Mouse (Mus musculus) urinary bladder, postnatal 25 days (tissue): ENCODE results near the gene Snx18.
A peak's percentile ranks its signal among the peaks of the same experiment; 100 is the strongest.

ENCODE experiments used
- DNase-seq: peaks from one replicate; pipeline ENCODE4 v3.0.0; 2022; ENCODE audit warnings: low spot score

The Snx18 gene

DNA sequence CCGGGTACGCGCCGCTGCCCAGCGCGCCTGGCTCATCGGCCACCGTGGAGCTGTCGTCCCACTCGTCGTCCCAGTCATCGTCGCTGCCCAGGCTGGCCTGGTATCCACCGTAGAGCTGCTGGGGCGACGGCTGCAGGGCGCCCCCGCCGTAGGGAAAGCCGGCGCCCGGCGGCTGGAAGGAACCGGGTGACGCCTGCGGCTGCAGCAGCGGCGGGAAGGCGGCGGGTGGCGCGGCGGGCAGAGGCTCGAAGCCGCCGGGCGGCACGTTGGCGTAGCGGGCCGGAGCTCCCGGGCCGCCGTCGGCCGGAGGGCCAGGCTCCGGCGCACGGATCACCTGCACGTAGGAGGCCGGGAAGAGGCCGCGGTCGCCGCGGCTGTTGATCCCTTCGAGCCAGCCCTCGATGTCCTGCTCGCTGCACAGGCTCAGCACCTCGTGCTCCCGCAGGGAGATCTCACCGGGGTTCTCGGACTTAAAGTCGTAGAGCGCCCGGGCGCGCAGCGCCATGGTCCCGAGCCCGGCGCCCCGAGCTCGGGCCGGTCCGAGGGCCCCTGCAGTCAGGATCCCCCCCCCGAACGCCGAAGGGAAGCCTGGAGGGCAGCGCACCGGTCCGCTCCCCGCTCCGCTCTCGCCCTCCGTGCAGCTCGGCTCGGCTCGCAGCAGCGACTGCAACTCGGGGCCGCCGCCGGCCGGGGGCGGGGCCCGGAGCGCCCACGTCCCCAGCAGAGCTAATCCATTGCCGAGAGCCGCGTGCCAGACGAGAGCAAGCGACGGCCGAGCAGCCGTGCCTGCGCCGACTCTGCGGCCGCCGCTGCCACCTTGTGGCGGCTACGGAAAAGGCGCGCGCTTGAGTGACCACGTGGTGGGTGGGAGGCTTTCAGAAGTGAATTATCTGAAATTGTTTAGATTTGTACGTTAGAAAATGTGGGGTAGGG is at the start of gene Snx18:
Gene Snx18, minus strand, starts transcription at position 674 of the 933 bp plus-strand sequence.
- DNase-seq = peak; percentile 89

GRCm38 (mm10) chr13:113663883-113664282 is 45.5 kb upstream of the Snx18 start:
- DNase-seq = no peak

- DNase-seq = no peak
Observed at GRCm38 (mm10) chr13:113663151-113663779, 44.9 kb upstream of the Snx18 start, which contains the start of gene Hspb3. Gene Hspb3, minus strand, starts transcription at chr13:113663676.

GRCm38 (mm10) chr13:113661826-113662271 is 43.5 kb upstream of the Snx18 start:
- DNase-seq = no peak

DNA sequence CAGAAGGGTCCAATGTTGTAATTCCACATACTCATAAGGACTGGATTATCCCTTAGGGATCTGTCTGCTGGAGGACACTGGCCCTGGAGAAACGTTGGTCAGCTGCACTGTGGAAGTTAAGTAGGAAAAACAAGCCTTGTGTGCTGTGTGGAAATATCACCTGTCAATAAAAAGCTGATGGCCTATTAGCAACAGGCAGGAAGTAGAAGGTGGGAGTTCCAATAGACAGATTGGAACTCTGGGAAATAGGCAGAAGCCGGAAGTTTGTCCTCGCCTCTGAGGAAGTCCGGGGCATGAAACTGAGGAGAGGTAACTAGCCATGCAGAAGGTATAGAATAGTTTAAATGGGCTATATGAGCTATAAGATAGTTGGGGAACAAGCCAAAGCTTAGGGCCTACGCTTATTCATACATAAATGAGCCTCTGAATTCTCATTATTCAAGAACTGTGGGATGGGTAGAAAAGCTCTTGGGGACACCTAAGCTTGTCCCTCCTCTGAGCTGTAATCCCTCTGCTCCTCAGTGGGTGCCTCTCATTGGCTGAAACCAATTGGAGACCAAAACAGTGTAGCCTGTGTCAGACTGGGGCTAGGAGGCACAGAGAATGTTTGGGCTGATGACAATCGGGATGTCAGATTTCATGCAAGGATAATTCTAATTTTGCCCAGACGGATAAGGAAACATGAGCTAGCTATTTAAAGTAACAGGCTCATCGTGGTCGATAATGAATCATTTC is 42.4 kb upstream of the Snx18 start:
- DNase-seq = no peak

GRCm38 (mm10) chr13:113657204-113657603 is 38.8 kb upstream of the Snx18 start:
- no peak for DNase-seq

DNA sequence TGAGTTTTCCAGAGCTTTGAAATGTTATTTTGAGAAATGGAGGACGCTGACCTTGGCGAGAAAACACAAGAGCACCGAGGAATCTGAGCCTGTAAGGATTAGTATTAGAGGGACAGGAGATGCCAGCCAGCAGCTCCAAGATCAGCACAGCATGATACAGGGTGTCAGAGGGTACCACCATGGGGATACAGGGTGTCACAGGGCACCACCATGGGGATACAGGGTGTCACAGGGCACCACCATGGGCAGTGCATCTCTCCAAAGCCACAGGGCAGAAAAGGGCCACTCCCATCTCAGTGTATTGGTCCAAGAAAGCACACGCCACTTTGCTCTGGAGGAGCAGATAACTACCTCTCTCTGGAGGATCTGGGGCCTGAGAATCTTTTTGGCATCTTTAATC is 38.3 kb upstream of the Snx18 start:
- no peak for DNase-seq

DNA sequence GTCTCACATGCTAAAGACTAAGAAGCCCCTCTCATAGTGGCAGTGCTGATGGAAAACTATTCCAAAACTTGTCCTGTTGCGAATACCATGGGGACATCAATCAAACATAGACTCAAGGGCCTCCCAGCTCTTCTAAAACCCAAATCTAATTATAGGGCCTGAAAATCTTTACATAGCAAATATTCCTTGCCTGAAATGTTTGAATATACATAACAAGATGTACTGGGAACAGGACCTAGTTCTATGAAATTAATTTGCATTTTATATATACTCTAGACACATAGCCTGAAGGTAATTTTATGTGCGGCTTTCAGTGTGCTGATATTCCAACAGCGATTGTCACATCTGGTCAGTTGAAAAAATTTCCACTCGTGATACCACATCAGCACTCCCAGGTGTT is 37.1 kb upstream of the Snx18 start:
- DNase-seq = no peak

- no peak for DNase-seq
Observed at GRCm38 (mm10) chr13:113640944-113641597, 22.7 kb upstream of the Snx18 start.

DNA sequence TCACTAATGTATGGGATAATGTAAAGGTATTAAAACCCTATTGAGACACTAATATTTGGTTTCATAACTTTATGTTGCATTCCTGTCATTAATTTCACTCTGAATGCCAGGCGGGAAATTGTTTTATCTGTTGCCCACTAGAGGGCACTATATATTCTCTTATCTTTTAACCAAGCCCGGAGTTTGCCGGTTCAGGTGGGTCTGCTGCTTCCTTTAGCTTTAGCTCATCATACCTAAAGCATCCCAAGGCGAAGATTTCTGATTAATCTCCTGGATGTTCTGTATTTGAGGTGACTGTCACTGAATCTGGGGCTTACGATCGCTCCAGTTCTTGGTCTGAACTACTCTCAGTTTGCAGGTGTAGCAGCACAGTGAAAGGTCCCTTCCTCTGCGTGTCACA is 20.6 kb upstream of the Snx18 start:
- no peak for DNase-seq

DNA sequence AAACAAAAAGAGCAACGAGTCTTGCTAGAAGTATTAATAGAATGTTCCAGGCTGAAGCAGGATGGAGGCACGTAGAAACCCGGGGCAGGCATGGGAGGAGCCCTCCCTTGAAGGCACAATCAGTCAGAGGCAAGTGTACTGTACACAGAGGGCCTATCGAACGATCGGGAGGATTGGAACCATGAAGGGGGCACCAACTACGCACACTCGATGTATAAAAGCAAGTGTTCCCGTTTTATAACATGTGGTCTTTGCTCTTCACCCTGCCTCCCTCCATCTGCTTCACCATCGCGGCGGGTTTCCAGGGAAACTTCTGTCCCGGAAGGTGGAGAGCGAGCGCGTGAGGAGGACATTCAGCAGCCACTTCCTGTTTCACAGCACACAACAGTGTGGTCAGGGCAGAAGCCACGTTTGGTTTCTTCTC is 17.4 kb upstream of the Snx18 start:
- no peak for DNase-seq

DNA sequence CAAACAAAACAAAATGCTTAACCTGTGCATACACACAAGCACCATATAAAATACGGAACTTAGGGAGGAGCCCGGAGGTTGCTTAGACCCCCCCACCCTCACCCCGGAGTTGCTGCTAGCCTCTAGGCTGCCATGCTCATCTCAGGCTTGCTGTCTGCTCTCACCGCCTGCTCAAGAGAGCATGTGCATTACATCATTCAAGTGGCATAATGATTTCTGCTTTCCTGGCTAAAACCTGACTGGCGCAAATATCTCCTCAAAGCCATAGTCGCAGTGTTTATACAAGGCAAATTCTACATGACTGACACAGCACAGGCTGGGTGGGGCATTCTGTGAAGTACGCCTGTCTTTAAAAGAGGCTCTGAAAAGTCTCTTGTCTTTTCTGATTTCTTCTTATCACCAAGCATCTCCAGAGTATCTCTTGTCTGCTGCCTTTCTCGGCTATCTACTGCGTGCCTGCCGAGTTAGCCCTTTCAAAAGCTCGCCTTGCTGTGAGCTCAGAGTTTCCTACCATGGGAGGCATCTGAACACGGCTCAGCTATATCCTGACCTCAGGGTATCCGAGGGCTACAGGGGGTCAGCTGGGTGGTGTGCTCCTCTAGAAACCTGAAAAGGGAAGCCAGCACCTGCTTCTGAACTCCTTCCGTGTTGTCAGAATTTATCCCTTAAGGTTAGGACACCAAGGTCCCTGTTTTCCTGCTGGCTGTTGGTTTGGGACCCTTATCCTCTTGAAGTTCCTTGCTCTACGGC is 16.5 kb upstream of the Snx18 start:
- no peak for DNase-seq

GRCm38 (mm10) chr13:113632506-113632905 is 14.1 kb upstream of the Snx18 start:
- no peak for DNase-seq

DNA sequence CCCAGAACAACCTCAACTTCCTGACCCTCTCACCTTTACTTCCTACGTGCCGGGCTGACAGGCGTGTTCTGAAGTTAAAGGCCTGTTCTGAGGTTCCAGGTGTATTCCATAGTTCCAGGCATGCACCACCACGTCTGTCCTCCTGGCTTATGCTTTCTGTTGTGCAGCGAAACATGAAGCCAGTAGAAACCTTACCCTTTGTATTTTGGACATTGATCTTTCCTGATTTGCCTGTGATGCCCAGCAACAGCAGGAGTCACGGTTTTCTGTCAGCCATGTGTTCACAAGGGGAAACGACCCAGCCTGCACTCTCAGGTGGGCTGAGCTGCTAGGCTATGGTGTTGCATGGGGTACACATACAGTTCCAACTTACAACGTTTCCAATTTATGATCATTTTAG is 9.2 kb upstream of the Snx18 start:
- no peak for DNase-seq

DNA sequence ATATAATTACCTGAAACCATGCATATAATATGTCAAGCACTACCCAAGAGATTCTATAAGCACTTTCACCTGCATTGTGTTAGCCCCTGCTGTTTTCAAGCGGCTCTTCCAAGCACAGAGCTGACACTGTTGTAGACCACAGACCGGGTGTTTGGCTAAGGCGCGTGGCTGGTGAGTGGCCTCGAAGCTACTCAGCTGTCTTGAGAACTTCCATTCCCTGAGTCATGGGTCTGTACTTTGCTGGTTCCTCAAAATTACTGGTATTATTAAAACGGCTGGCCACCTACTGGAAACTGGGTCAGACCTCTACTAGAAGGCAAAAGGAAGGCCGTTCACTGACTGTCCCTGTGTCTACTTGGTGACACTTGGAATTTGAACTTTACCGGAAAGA is 4.5 kb upstream of the Snx18 start:
- no peak for DNase-seq

GRCm38 (mm10) chr13:113622122-113622864 is 3.9 kb upstream of the Snx18 start:
- no peak for DNase-seq

DNA sequence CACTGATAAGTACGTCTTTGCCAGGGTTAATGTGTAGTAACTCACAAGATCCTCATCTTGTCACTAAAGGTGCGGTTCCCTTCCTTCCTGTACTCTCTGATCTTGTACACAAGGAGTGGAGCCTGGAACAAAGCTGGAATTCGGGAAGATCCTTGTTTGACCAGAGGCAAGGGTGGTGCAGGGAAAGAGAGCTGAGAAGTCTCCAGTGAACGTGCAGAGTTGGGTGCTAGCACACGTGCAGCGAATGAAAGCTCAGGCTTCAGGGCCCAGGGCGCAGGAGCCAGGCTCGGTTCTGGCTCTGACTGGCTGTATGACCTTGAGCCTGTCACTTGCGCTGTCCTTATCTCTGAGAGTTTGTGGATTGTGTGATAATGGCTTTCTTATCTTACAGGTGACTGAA is 639 bp upstream of the Snx18 start:
- DNase-seq = no peak

DNA sequence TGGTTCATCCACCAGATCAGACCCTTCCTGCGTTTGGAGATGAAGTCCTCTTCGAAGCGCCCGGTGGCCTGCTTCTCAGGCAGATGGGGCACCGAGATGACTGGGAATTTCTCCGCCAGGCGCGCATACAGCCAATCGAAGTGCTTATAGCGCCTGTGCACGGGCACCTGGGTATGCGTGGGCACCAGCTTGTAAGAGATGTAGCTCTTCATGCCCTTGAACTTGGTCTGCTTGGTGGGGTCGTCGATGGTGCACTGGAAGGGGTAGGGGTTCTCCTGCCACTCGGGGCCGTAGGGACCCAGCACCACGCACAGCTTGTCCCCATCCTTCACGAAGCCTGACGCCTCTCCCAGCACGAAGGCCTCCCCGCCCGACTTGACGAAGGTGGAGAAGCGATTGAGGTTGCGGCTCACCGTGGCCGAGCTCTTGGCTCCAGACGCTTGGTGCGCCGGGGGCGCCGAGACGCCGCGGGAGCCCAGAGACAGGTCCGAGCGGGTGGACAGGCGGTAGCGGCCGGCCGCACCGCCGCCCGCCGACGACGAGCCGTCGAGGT is 950 bp downstream of the Snx18 start:
- no peak for DNase-seq

DNA sequence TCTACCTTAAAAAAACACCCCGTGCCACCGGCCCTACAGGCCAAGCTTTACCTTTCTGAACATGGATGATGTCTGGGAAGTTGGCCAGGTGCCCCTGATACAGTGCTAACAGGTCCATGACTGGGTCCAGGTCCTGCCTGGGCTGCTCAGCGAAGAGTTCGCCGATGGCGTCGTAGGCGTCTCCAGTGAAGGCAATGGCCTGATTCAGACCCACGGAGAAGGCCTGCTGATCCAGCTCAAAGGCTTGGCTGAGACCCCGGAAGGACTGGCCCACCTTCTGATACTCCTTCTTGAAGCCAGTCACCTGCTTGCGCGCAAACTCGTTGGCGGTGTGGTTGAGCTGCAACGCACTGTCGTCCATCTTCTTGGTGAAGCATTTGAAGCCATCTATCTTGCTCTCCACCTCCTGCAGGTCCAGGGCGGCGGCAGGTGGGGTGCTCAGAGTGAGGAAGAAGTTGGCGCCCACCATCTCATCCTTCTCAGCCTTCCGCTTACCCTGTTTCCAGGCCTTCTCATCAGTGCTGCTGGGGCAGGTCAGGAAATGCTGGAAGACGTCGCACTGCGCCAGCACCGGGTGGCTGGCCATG is 1.5 kb downstream of the Snx18 start:
- DNase-seq = no peak
